Mouse (Mus musculus): ENCODE measurements around the gene Oaz2. TPM values are rescaled to one million over a fixed set of nuclear protein-coding genes. Genes with fewer than 3 reads are reported as not detected.

Oaz2 gene
- polyA plus RNA-seq, 1 experiment from 2014 or later: 308 TPM

GRCm38 (mm10) chr9:65697992-65698391 is 30.2 kb downstream of the Oaz2 start:
- peaks cover 97% of the 10 kb centered on the region for H3K36me3 ChIP-seq
- no peak for ATAC-seq (replicated peaks; ENCODE audit: low FRiP score)

GRCm38 (mm10) chr9:65700504-65700903 is 32.7 kb downstream of the Oaz2 start:
- Histone ChIP-seq H3K36me3 (peaks cover 90% of the 10 kb centered on the region), H3K9ac (no peak overlapping the region), H3K9me3 (replicated peaks) (no peaks in the 10 kb centered on the region), H3K4me1 (no peaks in the 10 kb centered on the region), H3K27ac (no peak overlapping the region), H3K4me2 (no peak overlapping the region), H3K4me3 (replicated peaks) (no peak overlapping the region), H3K27me3 (no peaks in the 10 kb centered on the region)
- 75% methylated on average over 6 of the region's 6 CpGs for WGBS
- ATAC-seq (replicated peaks; ENCODE audit: low FRiP score): no peak

More at GRCm38 (mm10) chr9:65697992-65698391, 30.2 kb downstream of the Oaz2 start:
- Histone ChIP-seq H3K4me2 (no peak overlapping the region), H3K4me1 (no peaks in the 10 kb centered on the region), H3K27me3 (no peaks in the 10 kb centered on the region), H3K9ac (no peak overlapping the region), H3K4me3 (replicated peaks) (no peak overlapping the region), H3K27ac (no peak overlapping the region), H3K9me3 (replicated peaks) (no peaks in the 10 kb centered on the region)

GRCm38 (mm10) chr9:65702286-65702685 is 34.5 kb downstream of the Oaz2 start:
- Histone ChIP-seq H3K9ac (no peak overlapping the region), H3K9me3 (replicated peaks) (no peaks in the 10 kb centered on the region), H3K4me3 (replicated peaks) (no peak overlapping the region), H3K4me1 (no peaks in the 10 kb centered on the region), H3K27ac (no peak overlapping the region), H3K36me3 (peaks cover 78% of the 10 kb centered on the region), H3K4me2 (no peak overlapping the region), H3K27me3 (no peaks in the 10 kb centered on the region)
- ATAC-seq (replicated peaks; ENCODE audit: low FRiP score): no peak
- WGBS: 95% methylated on average over 9 of the region's 9 CpGs

GRCm38 (mm10) chr9:65703241-65703640 is 35.4 kb downstream of the Oaz2 start:
- 87% methylated on average over 7 of the region's 7 CpGs for WGBS
- no peaks in the 10 kb centered on the region for H3K27me3 ChIP-seq
- H3K27ac ChIP-seq: no peak overlapping the region
- no peak overlapping the region for H3K9ac ChIP-seq
- H3K4me2 ChIP-seq: no peak overlapping the region
- no peaks in the 10 kb centered on the region for H3K4me1 ChIP-seq
- no peak for ATAC-seq (replicated peaks; ENCODE audit: low FRiP score)
- peaks cover 69% of the 10 kb centered on the region for H3K36me3 ChIP-seq
- H3K9me3 ChIP-seq (replicated peaks): no peaks in the 10 kb centered on the region
- no peak overlapping the region for H3K4me3 ChIP-seq (replicated peaks)

GRCm38 (mm10) chr9:65703926-65704595 is 36.3 kb downstream of the Oaz2 start:
- H3K9me3 ChIP-seq (replicated peaks): no peaks in the 10 kb centered on the region
- H3K9ac ChIP-seq: no peak overlapping the region
- H3K4me1 ChIP-seq: no peaks in the 10 kb centered on the region
- no peak overlapping the region for H3K4me3 ChIP-seq (replicated peaks)
- H3K36me3 ChIP-seq: peaks cover 63% of the 10 kb centered on the region
- 89% methylated on average over 24 of the region's 24 CpGs for WGBS
- no peak for ATAC-seq (replicated peaks; ENCODE audit: low FRiP score)
- no peak overlapping the region for H3K4me2 ChIP-seq
- H3K27me3 ChIP-seq: no peaks in the 10 kb centered on the region
- H3K27ac ChIP-seq: no peak overlapping the region

- Histone ChIP-seq H3K4me1 (peaks cover 16% of the 10 kb centered on the region), H3K36me3 (peaks cover 6% of the 10 kb centered on the region), H3K27ac (no peak overlapping the region), H3K27me3 (no peaks in the 10 kb centered on the region), H3K4me3 (replicated peaks) (no peak overlapping the region), H3K9me3 (replicated peaks) (no peaks in the 10 kb centered on the region), H3K9ac (no peak overlapping the region), H3K4me2 (no peak overlapping the region)
- no peak for ATAC-seq (replicated peaks; ENCODE audit: low FRiP score)
- 87% methylated on average over 5 of the region's 5 CpGs for WGBS
Measured at GRCm38 (mm10) chr9:65718195-65718594, 50.4 kb downstream of the Oaz2 start.

- Histone ChIP-seq H3K27ac (no peak overlapping the region), H3K9ac (no peak overlapping the region), H3K4me3 (replicated peaks) (no peak overlapping the region), H3K27me3 (no peaks in the 10 kb centered on the region), H3K36me3 (no peaks in the 10 kb centered on the region), H3K4me2 (no peak overlapping the region), H3K9me3 (replicated peaks) (no peaks in the 10 kb centered on the region), H3K4me1 (peaks cover 24% of the 10 kb centered on the region)
- 33% methylated on average over 10 of the region's 10 CpGs for WGBS
- ATAC-seq (replicated peaks; ENCODE audit: low FRiP score): peak; percentile 46; the same call in 1 of the 2 replicates
Measured at GRCm38 (mm10) chr9:65721161-65721566, 53.4 kb downstream of the Oaz2 start.

- Histone ChIP-seq H3K36me3 (peaks cover 10% of the 10 kb centered on the region; the same call in 1 of the 2 replicates), H3K9ac (no peak overlapping the region), H3K4me3 (replicated peaks) (no peak overlapping the region), H3K4me1 (peaks cover 24% of the 10 kb centered on the region), H3K27ac (peak overlapping the region; percentile 37; the same call in 1 of the 2 replicates), H3K27me3 (no peaks in the 10 kb centered on the region), H3K9me3 (replicated peaks) (no peaks in the 10 kb centered on the region), H3K4me2 (no peak overlapping the region)
- 67% methylated on average over 8 of the region's 8 CpGs for WGBS
- ATAC-seq (replicated peaks; ENCODE audit: low FRiP score): no peak
Measured at GRCm38 (mm10) chr9:65724471-65725290, 56.9 kb downstream of the Oaz2 start.

GRCm38 (mm10) chr9:65725291-65725622 is 57.5 kb downstream of the Oaz2 start:
- Histone ChIP-seq H3K4me2 (no peak overlapping the region), H3K9ac (no peak overlapping the region), H3K4me1 (peaks cover 24% of the 10 kb centered on the region), H3K36me3 (peaks cover 11% of the 10 kb centered on the region; the same call in 1 of the 2 replicates), H3K27ac (peak overlapping the region; percentile 37; the same call in 1 of the 2 replicates), H3K4me3 (replicated peaks) (no peak overlapping the region), H3K27me3 (no peaks in the 10 kb centered on the region), H3K9me3 (replicated peaks) (no peaks in the 10 kb centered on the region)
- 60% methylated on average over 4 of the region's 4 CpGs for WGBS
- no peak for ATAC-seq (replicated peaks; ENCODE audit: low FRiP score)

- H3K9me3 ChIP-seq (replicated peaks): no peaks in the 10 kb centered on the region
- peaks cover 17% of the 10 kb centered on the region for H3K36me3 ChIP-seq
- H3K27me3 ChIP-seq: no peaks in the 10 kb centered on the region
- no peak overlapping the region for H3K4me3 ChIP-seq (replicated peaks)
- ATAC-seq (replicated peaks; ENCODE audit: low FRiP score): no peak
- no peak overlapping the region for H3K9ac ChIP-seq
- 90% methylated on average over 3 of the region's 3 CpGs for WGBS
- peaks cover 16% of the 10 kb centered on the region for H3K4me1 ChIP-seq
- no peak overlapping the region for H3K27ac ChIP-seq
- no peak overlapping the region for H3K4me2 ChIP-seq
Measured at GRCm38 (mm10) chr9:65726431-65726830, 58.6 kb downstream of the Oaz2 start.

- WGBS: 75% methylated on average over 4 of the region's 4 CpGs
- Histone ChIP-seq H3K36me3 (peaks cover 19% of the 10 kb centered on the region), H3K4me3 (replicated peaks) (no peak overlapping the region), H3K4me2 (no peak overlapping the region), H3K4me1 (peaks cover 9% of the 10 kb centered on the region; the same call in 1 of the 2 replicates), H3K27ac (no peak overlapping the region), H3K9ac (no peak overlapping the region), H3K9me3 (replicated peaks) (no peaks in the 10 kb centered on the region), H3K27me3 (no peaks in the 10 kb centered on the region)
- ATAC-seq (replicated peaks; ENCODE audit: low FRiP score): no peak
Measured at GRCm38 (mm10) chr9:65727491-65727890, 59.7 kb downstream of the Oaz2 start.

GRCm38 (mm10) chr9:65728588-65728987 is 60.8 kb downstream of the Oaz2 start:
- Histone ChIP-seq H3K4me3 (replicated peaks) (no peak overlapping the region), H3K9me3 (replicated peaks) (no peaks in the 10 kb centered on the region), H3K4me1 (peaks cover 9% of the 10 kb centered on the region; the same call in 1 of the 2 replicates), H3K9ac (no peak overlapping the region), H3K27me3 (no peaks in the 10 kb centered on the region), H3K36me3 (peaks cover 25% of the 10 kb centered on the region), H3K27ac (no peak overlapping the region), H3K4me2 (no peak overlapping the region)
- ATAC-seq (replicated peaks; ENCODE audit: low FRiP score): no peak
- WGBS: 97% methylated on average over 6 of the region's 6 CpGs
